ENCODE assay signal across 21 mouse cellular contexts in genomic region chr11:64116711-64117110, GRCm38 (mm10). TPM values are rescaled to one million over a fixed set of nuclear protein-coding genes. Genes with fewer than 3 reads are reported as not detected.
DNase-seq lines count a peak whose midpoint lies in the region; ATAC-seq lines count a peak whose summit lies in the region.
"Had no signal": no experiment of that assay in that cellular context is flagged by ENCODE, and none has a peak within 500 bp of the region (broad histone marks: within the 10 kb centered on the region; RNA-seq: fewer than 3 reads in every experiment).

No protein-coding gene starts in this region.

- no peaks in the 10 kb centered on the region for H3K36me3 ChIP-seq in hindbrain, embryonic 12.5 days
- H3K36me3 ChIP-seq: embryonic facial prominence, embryonic 12.5 days; forebrain, embryonic 15.5 days; hindbrain, embryonic 10.5 days; hindbrain, embryonic 15.5 days had no signal

- no peak overlapping the region for H3K9ac ChIP-seq in hindbrain, embryonic 12.5 days
- H3K9ac ChIP-seq: embryonic facial prominence, embryonic 12.5 days; forebrain, embryonic 15.5 days; hindbrain, embryonic 15.5 days had no signal

- no peaks in the 10 kb centered on the region for H3K27me3 ChIP-seq in hindbrain, embryonic 12.5 days
- H3K27me3 ChIP-seq: CH12.LX; embryonic facial prominence, embryonic 12.5 days; forebrain, embryonic 15.5 days; hindbrain, embryonic 15.5 days had no signal

- no peaks in the 10 kb centered on the region for H3K9me3 ChIP-seq in hindbrain, embryonic 12.5 days (replicated peaks)
- H3K9me3 ChIP-seq: embryonic facial prominence, embryonic 12.5 days; forebrain, embryonic 15.5 days; hindbrain, embryonic 10.5 days; hindbrain, embryonic 15.5 days had no signal

- peak; percentile 10 for DNase-seq in thymus, postnatal 25 days
- no peak for DNase-seq in thymus, postnatal 10 days (ENCODE audit: low spot score in 2 of 2)
- DNase-seq in ES-CJ7 (ENCODE audit: low read depth, low spot score) (peak; percentile 47), adipocyte (ENCODE audit: low spot score) (no peak)
- DNase-seq in large intestine, adult 2 months (ENCODE audit: low read depth, low spot score) = peak; percentile 7
- DNase-seq: adrenal gland, adult 8-10 months; adrenal gland, postnatal 36 days; cerebellum, adult 11-12 months; cerebellum, adult 9-10 months; cerebellum, postnatal 25 days; gastrocnemius, postnatal 36 days; heart, adult 2 months had no signal

- 61% methylated on average over 4 of the region's 4 CpGs for WGBS in large intestine, adult 2 months
- WGBS in hindbrain, embryonic 12.5 days = 98% methylated on average over 4 of the region's 4 CpGs

- 0 out of 2 replicates have a peak, but pooled peaks cover 2% of the 10 kb centered on the region for H3K4me1 ChIP-seq in hindbrain, embryonic 12.5 days
- H3K4me1 ChIP-seq: embryonic facial prominence, embryonic 12.5 days; forebrain, embryonic 15.5 days; hindbrain, embryonic 10.5 days; hindbrain, embryonic 15.5 days had no signal

- ATAC-seq in hindbrain, embryonic 12.5 days (ENCODE audit: low FRiP score) = no peak
- ATAC-seq: activated CD4-positive, CD25-positive, alpha-beta regulatory T cell, adult 4 months; forebrain, embryonic 15.5 days; intestine, postnatal 0 days had no signal

- H3K4me2 ChIP-seq in hindbrain, embryonic 12.5 days (replicated peaks) = no peak overlapping the region
- H3K4me2 ChIP-seq: embryonic facial prominence, embryonic 12.5 days; forebrain, embryonic 15.5 days; heart, embryonic 11.5 days; hindbrain, embryonic 15.5 days had no signal

- no peak overlapping the region for H3K4me3 ChIP-seq in hindbrain, embryonic 12.5 days
- H3K4me3 ChIP-seq: embryonic facial prominence, embryonic 12.5 days; forebrain, embryonic 15.5 days; heart, adult 2 months; hindbrain, embryonic 10.5 days; hindbrain, embryonic 15.5 days had no signal

- no peak overlapping the region for H3K27ac ChIP-seq in hindbrain, embryonic 12.5 days
- H3K27ac ChIP-seq: embryonic facial prominence, embryonic 12.5 days; forebrain, embryonic 15.5 days; heart, adult 2 months; hindbrain, embryonic 10.5 days; hindbrain, embryonic 15.5 days had no signal

RNA-seq across cellular contexts. Expression of gene Cox10, which starts 37.4 kb away (rescaled TPM):
- 15.6 and 20.5 TPM in 2 replicates for polyA plus RNA-seq in large intestine, adult 2 months (2012; rRNA removed)
- polyA plus RNA-seq in hindbrain, embryonic 12.5 days (2016; fragmentation: Nextera tagmentation; extraction: Ambion mirVana) = 19.8 and 22.1 TPM in 2 replicates

Comparison
In these comparisons a context has a peak if more than half of its experiments do, and no peak if none do; other contexts are left out.
1. DNase-seq: peak in thymus, postnatal 25 days (single experiment), ES-CJ7 (single experiment) and large intestine, adult 2 months (single experiment); none in thymus, postnatal 10 days (0 of 2) and adipocyte (single experiment).